Mouse (Mus musculus) spleen, embryonic (tissue): ENCODE results near the gene Eif2ak3.

Experiments
- CTCF ChIA-PET: fragments of 350-600 bp; sonication (Branson Sonifier 250); formaldehyde crosslinking; loops from one replicate; lab custom pipeline; 2022; lab: Charles Lee

Gene Eif2ak3

GRCm38 (mm10) chr6:70844002-70844804 is at the start of gene Eif2ak3:
Gene Eif2ak3 (plus strand): TSS chr6:70844515.
- CTCF ChIA-PET, result interaction anchor here (0.7 kb wide), 1 partner anchor 24 kb away, joined by 3 read pairs; no protein-coding TSS in a partner anchor

GRCm38 (mm10) chr6:70796940-70797339 is 47.4 kb upstream of the Eif2ak3 start:
- CTCF ChIA-PET, result no interaction called here

- CTCF ChIA-PET, result interaction anchor here (0.6 kb wide), 3 partner anchors 42 to 766 kb away, joined by 3 to 6 read pairs (median 3); no protein-coding TSS in a partner anchor
These were observed 46.6 kb upstream of the Eif2ak3 start for GRCm38 (mm10) chr6:70797581-70798251.

- CTCF ChIA-PET, result interaction anchor here (1.1 kb wide), 1 partner anchor 9 kb away, joined by 3 read pairs; no protein-coding TSS in a partner anchor
These were observed 39.7 kb upstream of the Eif2ak3 start for GRCm38 (mm10) chr6:70804632-70805031.

- CTCF ChIA-PET, result interaction anchor here (1.5 kb wide), 1 partner anchor 75 kb away, joined by 5 read pairs; no protein-coding TSS in a partner anchor
These were observed 39.0 kb upstream of the Eif2ak3 start for GRCm38 (mm10) chr6:70805267-70805666.

- CTCF ChIA-PET, result interaction anchor here (0.6 to 1.5 kb wide), 3 partner anchors 28 to 98 kb away, joined by 3 to 5 read pairs (median 3); no protein-coding TSS in a partner anchor
These were observed 38.3 kb upstream of the Eif2ak3 start for GRCm38 (mm10) chr6:70805820-70806513.

- CTCF ChIA-PET, result interaction anchor here (0.6 to 1.5 kb wide), 3 partner anchors 28 to 98 kb away, joined by 3 to 5 read pairs (median 3); no protein-coding TSS in a partner anchor
These were observed 37.8 kb upstream of the Eif2ak3 start for GRCm38 (mm10) chr6:70806514-70806912.

- CTCF ChIA-PET, result interaction anchor here (0.7 to 2.5 kb wide), 3 partner anchors 29 to 70 kb away, joined by 3 to 18 read pairs (median 6); no protein-coding TSS in a partner anchor
These were observed 33.8 kb upstream of the Eif2ak3 start for GRCm38 (mm10) chr6:70810524-70810923.

GRCm38 (mm10) chr6:70811557-70812525 is 32.5 kb upstream of the Eif2ak3 start:
- CTCF ChIA-PET, result interaction anchor here (0.5 to 2.5 kb wide), 6 partner anchors 12 to 1420 kb away, joined by 3 to 18 read pairs (median 6); no protein-coding TSS in a partner anchor

- CTCF ChIA-PET, result interaction anchor here (0.6 to 2.5 kb wide), 4 partner anchors 11 to 68 kb away, joined by 3 to 18 read pairs (median 6); no protein-coding TSS in a partner anchor
These were observed 31.8 kb upstream of the Eif2ak3 start for GRCm38 (mm10) chr6:70812526-70812895.

GRCm38 (mm10) chr6:70813921-70814628 is 30.2 kb upstream of the Eif2ak3 start:
- CTCF ChIA-PET, result interaction anchor here (0.7 to 1.1 kb wide), 5 partner anchors 10 to 67 kb away, joined by 3 read pairs; no protein-coding TSS in a partner anchor

GRCm38 (mm10) chr6:70814629-70814950 is 29.7 kb upstream of the Eif2ak3 start:
- CTCF ChIA-PET, result no interaction called here

GRCm38 (mm10) chr6:70815471-70815870 is 28.8 kb upstream of the Eif2ak3 start:
- CTCF ChIA-PET, result no interaction called here

GRCm38 (mm10) chr6:70821566-70821965 is 22.7 kb upstream of the Eif2ak3 start:
- CTCF ChIA-PET, result no interaction called here

- CTCF ChIA-PET, result no interaction called here
These were observed 21.9 kb upstream of the Eif2ak3 start for GRCm38 (mm10) chr6:70822386-70822910.

GRCm38 (mm10) chr6:70823277-70823676 is 21.0 kb upstream of the Eif2ak3 start:
- CTCF ChIA-PET, result interaction anchor here (0.6 to 1.2 kb wide), 2 partner anchors 11 to 46 kb away, joined by 3 to 5 read pairs; no protein-coding TSS in a partner anchor

GRCm38 (mm10) chr6:70824085-70824986 is 20.0 kb upstream of the Eif2ak3 start:
- CTCF ChIA-PET, result interaction anchor here (0.5 to 1.2 kb wide), 3 partner anchors 12 to 44 kb away, joined by 3 to 5 read pairs (median 3); no protein-coding TSS in a partner anchor

- CTCF ChIA-PET, result interaction anchor here (0.5 kb wide), 1 partner anchor 39 kb away, joined by 3 read pairs; no protein-coding TSS in a partner anchor
These were observed 19.4 kb upstream of the Eif2ak3 start for GRCm38 (mm10) chr6:70824987-70825337.
